Mouse (Mus musculus): Measurements from ENCODE around the gene Tubb4b. TPM values are rescaled to one million over a fixed set of nuclear protein-coding genes. Genes with fewer than 3 reads are reported as not detected.
"Not testable (repeated sequence)": the region's sequence is repeated elsewhere in the genome, so short reads cannot be mapped to it uniquely, and the experiment has no call there.

Tubb4b gene
- polyA plus RNA-seq (2017; shearing (Covaris generic)) = 100 to 1,000 TPM; 110 to 150 TPM

- no peak for ATAC-seq
These were observed at the start of gene Tubb4b for GRCm38 (mm10) chr2:25224492-25224765. TSS of gene Tubb4b (minus strand) at chr2:25224702.

- no peak for ATAC-seq
These were observed 48.5 kb upstream of the Tubb4b start for GRCm38 (mm10) chr2:25273010-25273409.

GRCm38 (mm10) chr2:25272515-25272914 lies 48.0 kb upstream of the Tubb4b start:
- no peak for ATAC-seq

- ATAC-seq = peak; percentile 92
These were observed 47.5 kb upstream of the Tubb4b start, which contains the start of the genes Ssna1 and Anapc2 for GRCm38 (mm10) chr2:25271827-25272511. TSS of gene Ssna1 (minus strand) at chr2:25272438. TSS of gene Anapc2 (plus strand) at chr2:25272478.

GRCm38 (mm10) chr2:25267746-25268309 lies 43.3 kb upstream of the Tubb4b start:
- no peak for ATAC-seq

- ATAC-seq = no peak
These were observed 42.7 kb upstream of the Tubb4b start for GRCm38 (mm10) chr2:25267241-25267640.

GRCm38 (mm10) chr2:25266720-25267119 lies 42.2 kb upstream of the Tubb4b start:
- ATAC-seq = no peak

- ATAC-seq = no peak
These were observed 41.6 kb upstream of the Tubb4b start for GRCm38 (mm10) chr2:25265897-25266656.

GRCm38 (mm10) chr2:25264851-25265250 lies 40.3 kb upstream of the Tubb4b start:
- no peak for ATAC-seq

- ATAC-seq = no peak
These were observed 39.8 kb upstream of the Tubb4b start for GRCm38 (mm10) chr2:25264286-25264660.

- no peak for ATAC-seq
These were observed 39.3 kb upstream of the Tubb4b start for GRCm38 (mm10) chr2:25263623-25264285.

- ATAC-seq = peak; percentile 40
These were observed 38.5 kb upstream of the Tubb4b start for GRCm38 (mm10) chr2:25262795-25263622.

- ATAC-seq = peak; percentile 96
These were observed 37.8 kb upstream of the Tubb4b start, which contains the start of gene Tprn for GRCm38 (mm10) chr2:25262291-25262767. TSS of gene Tprn (plus strand) at chr2:25262618.

- peak; percentile 8 for ATAC-seq
These were observed 37.4 kb upstream of the Tubb4b start for GRCm38 (mm10) chr2:25261870-25262269.

- ATAC-seq = no peak
These were observed 34.4 kb upstream of the Tubb4b start for GRCm38 (mm10) chr2:25258887-25259286.

- not testable (repeated sequence) for ATAC-seq
These were observed 32.7 kb upstream of the Tubb4b start for GRCm38 (mm10) chr2:25257250-25257649.

- ATAC-seq = not testable (repeated sequence)
These were observed 32.1 kb upstream of the Tubb4b start for GRCm38 (mm10) chr2:25256443-25257109.

- ATAC-seq = peak; percentile 78
These were observed 30.8 kb upstream of the Tubb4b start, which contains the start of gene Tmem203 for GRCm38 (mm10) chr2:25255284-25255779. TSS of gene Tmem203 (plus strand) at chr2:25255439.

GRCm38 (mm10) chr2:25252331-25252730 lies 27.8 kb upstream of the Tubb4b start:
- ATAC-seq = no peak

- ATAC-seq = no peak
These were observed 21.9 kb upstream of the Tubb4b start, which contains the start of gene AL732309.1 for GRCm38 (mm10) chr2:25246183-25247072. TSS of gene AL732309.1 (minus strand) at chr2:25246863.
